Mouse (Mus musculus): ENCODE measurements at regions not wholly inside any gene's neighbourhood (a gene's known extent, or its start where the extent isn't known, plus 50 kb on each side); places are given as distances from the start of the nearest gene placed in this dataset.

DNA sequence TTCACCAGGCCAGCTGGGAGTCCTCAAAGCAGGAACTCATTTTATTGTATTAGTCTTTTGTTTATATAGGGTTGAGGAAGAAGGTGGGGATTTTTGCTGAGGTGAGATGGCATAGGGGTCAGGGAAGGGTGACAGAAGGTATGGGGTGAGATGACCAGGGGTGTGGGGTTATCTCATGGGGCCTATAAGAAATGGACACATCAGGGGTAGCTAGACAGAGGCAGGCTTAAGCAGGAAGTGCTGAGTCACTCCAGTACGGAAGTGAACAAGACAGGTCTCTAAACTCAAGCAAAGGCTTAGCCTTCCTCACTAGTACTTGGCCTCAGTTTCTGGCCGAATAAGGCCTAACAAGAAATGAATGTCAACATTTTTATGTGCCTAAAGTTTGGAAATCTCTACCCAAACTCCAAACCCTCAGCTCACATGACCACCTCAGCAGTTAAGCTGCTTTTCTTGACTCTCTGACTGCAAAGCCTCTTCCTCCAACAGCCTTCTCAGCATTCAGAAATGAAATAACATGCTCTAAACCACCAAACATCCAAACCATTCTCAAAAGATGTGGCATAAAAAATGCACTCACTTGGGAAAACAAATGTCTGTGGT lies 86.9 kb upstream of the Pdk4 start:
- TF ChIP-seq CTCF (IDR thresholded peaks at IDR 0.05; ENCODE audit: control insufficient read depth, insufficient read depth, insufficient read length) (no peak), CEBPB (IDR thresholded peaks at IDR 0.05; ENCODE audit: low read depth) (no peak)

Data from C2C12 (cell line).